ENCODE assay signal across 9 mouse cellular contexts in the genomic region with DNA sequence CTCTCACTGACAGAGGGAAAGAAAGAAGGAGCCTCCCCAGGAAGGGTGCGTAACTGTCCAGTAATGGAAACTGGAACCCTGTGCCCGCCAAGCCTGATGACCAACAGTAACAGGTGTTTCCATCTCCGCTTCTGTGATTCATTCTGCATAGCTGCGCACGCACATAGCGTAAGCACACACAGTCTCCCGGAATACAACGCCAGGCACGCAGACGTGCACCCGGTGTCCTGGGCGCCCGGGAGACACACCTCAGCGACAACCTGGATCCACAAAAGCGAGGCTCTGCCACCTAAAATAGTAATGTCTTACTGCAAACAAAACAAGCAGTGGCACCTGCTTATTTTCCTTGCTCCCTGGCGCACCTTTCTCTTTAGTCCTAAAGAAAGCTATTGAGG. TPM values are rescaled to one million over a fixed set of nuclear protein-coding genes. Genes with fewer than 3 reads are reported as not detected.
DNase-seq lines count a peak whose midpoint lies in the region; ATAC-seq and TF ChIP-seq lines count a peak whose summit lies in the region.
"Had no signal": no experiment of that assay in that cellular context is flagged by ENCODE, and none has a peak within 500 bp of the region (broad histone marks: within the 10 kb centered on the region; RNA-seq: fewer than 3 reads in every experiment).

No protein-coding gene starts in this region.

- no peak overlapping the region for H3K27ac ChIP-seq in testis, adult 2 months (ENCODE audit: control insufficient read depth, insufficient read depth, low read depth, low read length)
- H3K27ac ChIP-seq in forebrain, embryonic 13.5 days: peak overlapping the region; percentile 86
- H3K27ac ChIP-seq in small intestine, adult 2 months (ENCODE audit: insufficient read depth, low read depth, low read length): no peak overlapping the region

- no peaks in the 10 kb centered on the region for H3K36me3 ChIP-seq in testis, adult 2 months (ENCODE audit: control insufficient read depth, insufficient read depth, low read length)
- no peaks in the 10 kb centered on the region for H3K36me3 ChIP-seq in forebrain, embryonic 13.5 days (ENCODE audit: poor library complexity, severe bottlenecking)
- no peaks in the 10 kb centered on the region for H3K36me3 ChIP-seq in small intestine, adult 2 months (ENCODE audit: control insufficient read depth, insufficient read depth, low read length)

- intact Hi-C loops in heart, postnatal 10 days (cut with DNase I): loop anchor here (5.0 kb wide), 1 partner anchor 57 kb away; no protein-coding TSS in a partner anchor

- peak overlapping the region; percentile 87 for H3K4me3 ChIP-seq in testis, adult 2 months (ENCODE audit: control insufficient read depth, low read depth, low read length)
- H3K4me3 ChIP-seq in forebrain, embryonic 13.5 days: peak overlapping the region; percentile 71
- H3K4me3 ChIP-seq in small intestine, adult 2 months (ENCODE audit: low read depth, low read length): peak overlapping the region; percentile 62

- H3K9me3 ChIP-seq in forebrain, embryonic 13.5 days (replicated peaks): no peaks in the 10 kb centered on the region

- 1% methylated on average over 16 of the region's 16 CpGs for WGBS in forebrain, embryonic 13.5 days
- WGBS in small intestine, adult 2 months: 3% methylated on average over 16 of the region's 16 CpGs

- H3K9ac ChIP-seq in forebrain, embryonic 13.5 days: peak overlapping the region; percentile 92

- no peak for TF ChIP-seq POLR2A in testis, adult 2 months (IDR thresholded peaks at IDR 0.05; ENCODE audit: control insufficient read depth, low read depth, low read length)
- no peak for TF ChIP-seq POLR2A in small intestine, adult 2 months (IDR thresholded peaks at IDR 0.05; ENCODE audit: low read depth, low read length)

- peaks cover 9% of the 10 kb centered on the region for H3K4me1 ChIP-seq in testis, adult 2 months (ENCODE audit: control insufficient read depth, insufficient read depth, low read length)
- H3K4me1 ChIP-seq in forebrain, embryonic 13.5 days: peaks cover 22% of the 10 kb centered on the region
- peaks cover 5% of the 10 kb centered on the region for H3K4me1 ChIP-seq in small intestine, adult 2 months (ENCODE audit: control insufficient read depth, insufficient read depth, insufficient read length, low read length)

- no peak for DNase-seq in testis, postnatal 14 days (ENCODE audit: low spot score)
- DNase-seq in heart, postnatal 10 days: peak; percentile 22 to 25
- peak; percentile 67 to 68 for DNase-seq in left cerebral cortex, adult 18-20 months (ENCODE audit: low spot score in 2 of 2)
- DNase-seq in lung, postnatal 14 days: peak; percentile 30
- DNase-seq in spleen, postnatal 36 days (ENCODE audit: low spot score in 2 of 2): no peak

- peak overlapping the region; percentile 71 for H3K4me2 ChIP-seq in forebrain, embryonic 13.5 days

- TF ChIP-seq CTCF in testis, adult 2 months (IDR thresholded peaks at IDR 0.05; ENCODE audit: control insufficient read depth, insufficient read depth, insufficient replicate concordance, low read depth, low read length): no peak
- no peak for TF ChIP-seq CTCF in small intestine, adult 2 months (IDR thresholded peaks at IDR 0.05; ENCODE audit: extremely low read depth, insufficient read length, insufficient replicate concordance, low read depth, low read length)

- H3K27me3 ChIP-seq in testis, adult 2 months (ENCODE audit: control insufficient read depth, insufficient read depth, low read length): no peaks in the 10 kb centered on the region
- H3K27me3 ChIP-seq in forebrain, embryonic 13.5 days: 0 out of 2 replicates have a peak, but pooled peaks cover 2% of the 10 kb centered on the region
- peaks cover 26% of the 10 kb centered on the region for H3K27me3 ChIP-seq in small intestine, adult 2 months (ENCODE audit: control insufficient read depth, insufficient read depth, low read length)
- H3K27me3 ChIP-seq: Patski had no signal

- peak; percentile 71 for ATAC-seq in forebrain, embryonic 13.5 days

RNA-seq across cellular contexts. Expression of a gene that starts 0.5 kb away (rescaled TPM):
- polyA plus RNA-seq in testis, adult 2 months (2012; rRNA removed): 25.4 and 30.1 TPM in 2 replicates
- 7.1 and 7.2 TPM in 2 replicates for polyA plus RNA-seq in forebrain, embryonic 13.5 days (2015; fragmentation: Nextera tagmentation; extraction: Ambion mirVana)
- total RNA-seq in heart, postnatal 10 days (2021): 1 to 10 TPM; 5.0 to 5.7 TPM
- total RNA-seq in left cerebral cortex, adult 18-20 months (2021): 10 to 100 TPM; 49.1 to 52.8 TPM
- 0.20 and 0.60 TPM in 2 replicates for polyA plus RNA-seq in small intestine, adult 2 months (2012; rRNA removed)

RNA-seq across cellular contexts. Expression of a gene that starts 35.7 kb away (rescaled TPM):
- 8.7 and 12.4 TPM in 2 replicates for polyA plus RNA-seq in testis, adult 2 months (2012; rRNA removed)
- polyA plus RNA-seq in forebrain, embryonic 13.5 days (2015; fragmentation: Nextera tagmentation; extraction: Ambion mirVana): 67.3 and 67.4 TPM in 2 replicates
- total RNA-seq in heart, postnatal 10 days (2021): 10 to 100 TPM; 16.5 to 19.7 TPM
- total RNA-seq in left cerebral cortex, adult 18-20 months (2021): 10 to 100 TPM; 28.7 to 29.2 TPM
- 0.55 and 2.3 TPM in 2 replicates for polyA plus RNA-seq in small intestine, adult 2 months (2012; rRNA removed)

Comparison
In these comparisons a context has a peak if more than half of its experiments do, and no peak if none do; other contexts are left out.
1. DNase-seq: peak in heart, postnatal 10 days (2 of 2), left cerebral cortex, adult 18-20 months (2 of 2) and lung, postnatal 14 days (single experiment); none in testis, postnatal 14 days (single experiment) and spleen, postnatal 36 days (0 of 2).
2. Peak in every context shown above with its lines, with median percentiles within 50 percentile points of each other: H3K4me3 ChIP-seq.